Mouse (Mus musculus): ENCODE results near the gene Moxd1.

The Moxd1 gene

GRCm38 (mm10) chr10:24223449-24224143, at the start of gene Moxd1:
Gene Moxd1 (plus strand): TSS chr10:24223517.
- in situ Hi-C loops (cut with MboI; ENCODE audit: low pct_unique_long_range_greater_than_20kb in 1 of 2, low sequenced_read_pairs in 2 of 2, unreplicated experiment in 1 of 2) = no loop called here

GRCm38 (mm10) chr10:24190392-24190791, 32.9 kb upstream of the Moxd1 start:
- in situ Hi-C loops (cut with MboI; ENCODE audit: low pct_unique_long_range_greater_than_20kb in 1 of 2, low sequenced_read_pairs in 2 of 2, unreplicated experiment in 1 of 2) = loop anchor here (10.0 to 25.0 kb wide), 2 partner anchors 97 to 104 kb away; no protein-coding TSS in a partner anchor

DNA sequence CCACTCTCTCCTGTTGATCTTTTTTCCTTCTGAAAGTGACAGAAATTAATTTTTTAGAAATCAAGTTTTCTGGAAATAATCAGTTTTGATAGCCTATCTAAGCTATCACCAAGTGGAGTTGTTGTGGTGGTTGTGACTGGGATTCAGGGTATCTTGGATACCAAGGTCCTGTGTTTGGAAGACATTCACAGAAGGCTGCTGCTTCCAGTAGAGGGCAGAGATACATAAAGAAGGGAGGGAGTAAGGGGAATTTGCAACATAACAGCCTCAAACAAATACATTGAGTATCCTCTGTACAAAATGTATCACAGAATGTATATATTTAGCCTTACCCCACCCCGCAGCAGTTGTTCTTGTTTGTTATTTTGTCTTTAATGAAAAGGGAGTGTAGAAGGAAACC, 31.3 kb upstream of the Moxd1 start:
- in situ Hi-C loops (cut with MboI; ENCODE audit: low pct_unique_long_range_greater_than_20kb in 1 of 2, low sequenced_read_pairs in 2 of 2, unreplicated experiment in 1 of 2) = loop anchor here (10.0 to 25.0 kb wide), 2 partner anchors 95 to 103 kb away; no protein-coding TSS in a partner anchor

DNA sequence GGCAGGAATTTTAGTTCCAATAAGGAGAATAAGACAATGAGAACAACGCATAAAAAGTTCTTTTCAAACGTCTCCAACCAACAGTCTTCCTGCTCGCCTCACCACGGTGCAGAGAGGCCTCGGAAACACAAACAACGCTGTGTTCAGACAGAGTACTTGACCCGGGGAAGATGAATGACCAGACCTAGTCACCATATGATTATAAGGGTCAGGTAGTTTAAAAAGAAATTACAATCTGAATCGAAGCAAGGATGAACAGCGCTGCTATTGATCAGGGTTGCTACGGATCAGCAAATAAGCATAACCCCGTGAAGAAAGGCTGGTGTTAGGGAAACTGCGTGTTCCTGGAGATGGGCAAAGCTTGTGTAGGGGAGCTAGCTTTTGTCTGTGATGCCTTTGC, 24.0 kb upstream of the Moxd1 start:
- in situ Hi-C loops (cut with MboI; ENCODE audit: low pct_unique_long_range_greater_than_20kb in 1 of 2, low sequenced_read_pairs in 2 of 2, unreplicated experiment in 1 of 2) = loop anchor here (10.0 to 25.0 kb wide), 2 partner anchors 88 to 95 kb away; no protein-coding TSS in a partner anchor

- in situ Hi-C loops (cut with MboI; ENCODE audit: low pct_unique_long_range_greater_than_20kb in 1 of 2, low sequenced_read_pairs in 2 of 2, unreplicated experiment in 1 of 2) = no loop called here
Measured at GRCm38 (mm10) chr10:24200099-24200498, 23.2 kb upstream of the Moxd1 start.

GRCm38 (mm10) chr10:24210075-24210474, 13.2 kb upstream of the Moxd1 start:
- in situ Hi-C loops (cut with MboI; ENCODE audit: low pct_unique_long_range_greater_than_20kb in 1 of 2, low sequenced_read_pairs in 2 of 2, unreplicated experiment in 1 of 2) = no loop called here

DNA sequence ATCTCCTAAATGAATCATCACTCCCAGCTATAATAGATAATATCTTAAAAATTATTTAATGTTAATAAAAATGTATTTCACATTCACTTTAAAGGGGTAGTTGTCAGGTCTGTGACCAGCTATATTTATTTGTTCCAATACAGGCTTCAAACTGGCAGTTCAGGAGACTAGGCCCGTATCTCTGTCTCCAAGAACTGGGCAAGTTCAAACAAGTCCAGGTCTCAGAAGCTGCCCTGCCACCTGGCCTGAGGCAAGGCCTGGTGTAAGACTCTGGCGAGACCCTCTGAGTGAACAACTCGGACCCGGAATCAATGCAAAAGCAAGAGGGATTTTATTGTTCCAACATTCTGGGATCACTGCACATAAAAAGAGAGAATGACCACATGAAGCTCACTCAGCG, 10.0 kb upstream of the Moxd1 start:
- in situ Hi-C loops (cut with MboI; ENCODE audit: low pct_unique_long_range_greater_than_20kb in 1 of 2, low sequenced_read_pairs in 2 of 2, unreplicated experiment in 1 of 2) = no loop called here

DNA sequence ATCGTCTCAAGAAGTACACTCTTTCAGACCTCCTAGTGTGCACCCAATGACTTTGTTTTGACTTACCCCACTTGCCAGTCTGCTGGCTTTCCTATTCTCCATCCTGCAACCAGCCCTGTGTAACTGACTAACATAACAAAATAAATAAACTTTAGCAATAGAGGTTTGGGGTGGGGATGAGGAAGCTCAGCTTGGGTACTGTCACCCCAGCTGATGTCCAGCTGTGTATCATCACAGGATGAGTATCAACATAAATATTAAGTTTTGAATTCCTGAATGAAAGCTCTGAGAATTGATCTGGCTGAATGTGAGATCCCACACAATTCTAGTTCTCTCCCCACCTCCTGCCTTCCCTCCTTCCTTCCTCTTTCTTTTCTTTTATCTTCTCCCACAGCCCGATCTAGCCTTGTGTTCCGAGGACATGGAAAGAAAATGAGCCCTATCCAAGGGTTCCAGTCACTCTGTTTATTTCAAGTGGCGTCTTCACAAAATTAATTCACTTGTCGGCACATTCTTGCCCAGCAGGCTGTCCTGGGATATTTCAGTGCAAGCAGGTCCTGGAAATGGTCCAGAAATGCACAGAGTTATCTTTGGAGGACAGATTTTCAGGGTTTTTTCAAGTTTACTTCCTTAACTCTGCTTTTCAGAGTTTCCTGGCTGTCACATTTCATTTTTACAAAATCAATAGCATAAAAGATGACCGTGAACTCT, 5.6 kb upstream of the Moxd1 start:
- in situ Hi-C loops (cut with MboI; ENCODE audit: low pct_unique_long_range_greater_than_20kb in 1 of 2, low sequenced_read_pairs in 2 of 2, unreplicated experiment in 1 of 2) = no loop called here

DNA sequence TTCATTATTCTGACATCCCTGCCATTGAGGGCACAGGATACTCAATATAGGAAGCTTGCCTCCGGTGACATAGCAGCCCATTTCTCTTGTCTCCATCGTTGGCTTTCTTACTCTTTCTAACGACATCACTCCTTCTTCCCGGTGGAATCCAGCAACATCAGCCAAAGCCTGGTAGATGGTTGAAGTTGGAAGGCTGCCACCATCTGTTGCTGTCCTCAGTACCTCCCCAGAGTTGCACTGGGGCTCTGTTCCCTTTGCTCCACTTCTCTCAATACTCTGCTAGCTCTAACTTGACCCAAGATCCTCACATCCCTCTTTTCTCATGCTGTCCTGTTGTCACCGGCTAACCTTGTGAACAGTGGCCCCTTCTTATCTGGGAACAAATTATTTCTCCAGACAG, 2.4 kb upstream of the Moxd1 start:
- in situ Hi-C loops (cut with MboI; ENCODE audit: low pct_unique_long_range_greater_than_20kb in 1 of 2, low sequenced_read_pairs in 2 of 2, unreplicated experiment in 1 of 2) = no loop called here

DNA sequence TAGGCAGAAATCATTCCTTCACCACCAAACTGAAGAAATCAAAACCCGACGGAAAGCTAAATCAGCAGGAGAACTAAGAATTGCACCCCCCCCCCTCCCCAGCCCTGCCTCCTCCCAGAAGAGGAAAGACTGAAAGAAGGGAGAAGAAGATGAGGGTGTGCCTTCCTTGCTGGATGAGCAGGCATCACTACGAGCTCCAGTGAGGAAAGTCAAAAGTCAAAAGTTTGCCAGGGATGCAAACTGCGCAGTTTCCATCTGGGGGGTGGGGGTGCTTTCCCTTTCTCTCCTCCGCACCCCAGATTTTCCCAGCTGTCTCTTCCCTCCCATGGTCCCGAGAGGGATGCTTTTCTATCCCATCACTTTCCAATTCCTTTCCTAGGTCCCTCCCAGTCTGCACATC, 406 bp upstream of the Moxd1 start:
- in situ Hi-C loops (cut with MboI; ENCODE audit: low pct_unique_long_range_greater_than_20kb in 1 of 2, low sequenced_read_pairs in 2 of 2, unreplicated experiment in 1 of 2) = no loop called here

- in situ Hi-C loops (cut with MboI; ENCODE audit: low pct_unique_long_range_greater_than_20kb in 1 of 2, low sequenced_read_pairs in 2 of 2, unreplicated experiment in 1 of 2) = no loop called here
Measured at GRCm38 (mm10) chr10:24224591-24224990, 1.3 kb downstream of the Moxd1 start.

DNA sequence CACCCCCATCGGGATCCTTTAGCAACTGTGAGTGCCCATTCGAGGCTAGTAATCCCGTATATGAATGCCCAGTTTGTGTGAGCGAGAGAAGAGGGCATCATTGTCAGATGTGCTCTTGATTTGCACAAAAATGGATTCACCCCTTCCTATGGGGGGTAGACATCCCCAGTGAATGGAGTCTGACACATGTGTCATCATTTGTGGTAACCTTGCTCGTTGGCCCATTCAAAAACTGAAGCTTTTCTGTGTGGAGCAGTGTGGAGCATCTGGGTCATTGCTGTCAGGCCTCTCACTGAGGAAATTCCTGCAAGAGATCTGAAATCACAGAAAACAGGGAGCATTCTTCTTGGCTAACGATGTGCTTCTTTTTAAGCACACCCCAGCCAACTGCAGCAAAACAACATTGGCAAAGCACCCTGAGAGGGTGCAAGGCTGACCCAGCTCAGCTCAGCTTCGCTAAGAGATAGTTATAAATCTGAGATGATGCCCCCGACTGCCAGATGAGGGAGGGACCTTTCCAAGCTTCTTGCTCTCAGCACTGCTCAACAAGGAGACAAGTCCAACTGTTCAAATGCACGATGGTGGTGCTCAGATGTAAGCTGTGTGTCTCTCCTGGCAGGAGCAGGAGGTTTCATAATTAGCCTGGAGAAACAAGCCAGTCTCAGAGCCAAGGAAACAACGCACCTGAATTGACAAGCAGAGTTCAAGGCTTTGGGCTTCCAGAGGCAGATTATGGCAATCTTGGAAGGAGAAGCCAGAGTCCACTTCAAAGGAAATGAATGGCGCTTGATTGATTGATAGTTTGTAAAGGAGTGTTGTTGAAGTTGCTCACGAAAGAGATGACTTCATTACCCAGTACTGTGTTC, 5.2 kb downstream of the Moxd1 start:
- in situ Hi-C loops (cut with MboI; ENCODE audit: low pct_unique_long_range_greater_than_20kb in 1 of 2, low sequenced_read_pairs in 2 of 2, unreplicated experiment in 1 of 2) = no loop called here

DNA sequence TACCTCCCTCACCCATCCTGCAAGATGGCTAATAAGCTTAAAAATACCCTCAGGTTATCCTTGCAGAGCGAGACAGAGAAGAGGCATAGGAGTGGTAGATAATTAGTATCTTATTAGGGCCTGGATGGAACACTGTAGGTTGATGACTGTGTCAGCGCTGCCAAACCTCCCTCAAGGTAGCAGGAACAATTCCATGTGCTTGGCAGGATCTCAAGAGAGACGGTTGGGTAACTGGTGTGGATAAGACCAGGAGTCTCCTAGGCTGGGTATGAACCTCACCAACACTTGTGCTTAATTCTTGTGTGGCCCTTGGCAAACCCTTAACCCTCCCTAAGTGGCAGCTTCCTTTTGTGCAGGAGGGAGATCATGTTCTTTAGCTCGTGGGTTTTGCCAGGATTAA, 9.0 kb downstream of the Moxd1 start:
- in situ Hi-C loops (cut with MboI; ENCODE audit: low pct_unique_long_range_greater_than_20kb in 1 of 2, low sequenced_read_pairs in 2 of 2, unreplicated experiment in 1 of 2) = no loop called here

- in situ Hi-C loops (cut with MboI; ENCODE audit: low pct_unique_long_range_greater_than_20kb in 1 of 2, low sequenced_read_pairs in 2 of 2, unreplicated experiment in 1 of 2) = no loop called here
Measured at GRCm38 (mm10) chr10:24235426-24236283, 12.3 kb downstream of the Moxd1 start.

- in situ Hi-C loops (cut with MboI; ENCODE audit: low pct_unique_long_range_greater_than_20kb in 1 of 2, low sequenced_read_pairs in 2 of 2, unreplicated experiment in 1 of 2) = no loop called here
Measured at GRCm38 (mm10) chr10:24246815-24247214, 23.5 kb downstream of the Moxd1 start.

GRCm38 (mm10) chr10:24248116-24248515, 24.8 kb downstream of the Moxd1 start:
- in situ Hi-C loops (cut with MboI; ENCODE audit: low pct_unique_long_range_greater_than_20kb in 1 of 2, low sequenced_read_pairs in 2 of 2, unreplicated experiment in 1 of 2) = no loop called here

GRCm38 (mm10) chr10:24251631-24252030, 28.3 kb downstream of the Moxd1 start:
- in situ Hi-C loops (cut with MboI; ENCODE audit: low pct_unique_long_range_greater_than_20kb in 1 of 2, low sequenced_read_pairs in 2 of 2, unreplicated experiment in 1 of 2) = no loop called here

GRCm38 (mm10) chr10:24258150-24258549, 34.8 kb downstream of the Moxd1 start:
- in situ Hi-C loops (cut with MboI; ENCODE audit: low pct_unique_long_range_greater_than_20kb in 1 of 2, low sequenced_read_pairs in 2 of 2, unreplicated experiment in 1 of 2) = no loop called here
